Mouse (Mus musculus) hematopoietic stem cell, adult 5-6 weeks (primary cell): ENCODE results near the gene Sema3a. TPM values are rescaled to one million over a fixed set of nuclear protein-coding genes. Genes with fewer than 3 reads are reported as not detected.

Experiments
- ATAC-seq, 2 experiments: fragments of 125-278 bp in 1 of 2; replicated peaks in 1 of 2; 2 replicates each; pipeline ENCODE4 v1.8.0; 2016 to 2017; ENCODE audit warnings: inconsistent platforms in 2 of 2, mild to moderate bottlenecking in 2 of 2, moderate number of reproducible peaks in 2 of 2, low read depth in 1 of 2, moderate TSS enrichment in 1 of 2; ENCODE audit not compliant: low FRiP score in 2 of 2, poor library complexity in 2 of 2, severe bottlenecking in 2 of 2, insufficient read depth in 1 of 2, low TSS enrichment in 1 of 2
- total RNA-seq: library from RNA; stranded (forward); fragments of 172-1452, 232-1000 nt; gene quantifications from 2 replicates; pipeline ENCODE4 v1.2.3, GENCODE M21; 2017

The Sema3a gene
- total RNA-seq, 1 experiment from 2014 or later: not detected

GRCm38 (mm10) chr5:13263539-13263938, 138.3 kb downstream of the Sema3a start:
- ATAC-seq: no peak

- no peak for ATAC-seq
These were observed 187.5 kb downstream of the Sema3a start for GRCm38 (mm10) chr5:13312667-13313066.

- ATAC-seq: no peak
These were observed 188.8 kb downstream of the Sema3a start for GRCm38 (mm10) chr5:13313977-13314376.

- ATAC-seq: no peak
These were observed 193.7 kb downstream of the Sema3a start for GRCm38 (mm10) chr5:13318728-13319429.

GRCm38 (mm10) chr5:13320138-13320537, 194.9 kb downstream of the Sema3a start:
- no peak for ATAC-seq

GRCm38 (mm10) chr5:13327281-13327680, 202.1 kb downstream of the Sema3a start:
- ATAC-seq: no peak

GRCm38 (mm10) chr5:13331412-13331811, 206.2 kb downstream of the Sema3a start:
- ATAC-seq: no peak

- no peak for ATAC-seq
These were observed 212.5 kb downstream of the Sema3a start for GRCm38 (mm10) chr5:13337665-13338064.

- no peak for ATAC-seq
These were observed 221.9 kb downstream of the Sema3a start for GRCm38 (mm10) chr5:13347068-13347467.

- ATAC-seq: no peak
These were observed 226.4 kb downstream of the Sema3a start for GRCm38 (mm10) chr5:13351611-13352010.

GRCm38 (mm10) chr5:13352995-13353394, 227.8 kb downstream of the Sema3a start:
- no peak for ATAC-seq

- ATAC-seq: no peak
These were observed 228.3 kb downstream of the Sema3a start for GRCm38 (mm10) chr5:13353539-13353938.

- ATAC-seq: no peak
These were observed 229.7 kb downstream of the Sema3a start for GRCm38 (mm10) chr5:13354913-13355312.

GRCm38 (mm10) chr5:13358770-13359169, 233.6 kb downstream of the Sema3a start:
- ATAC-seq: no peak

GRCm38 (mm10) chr5:13360711-13361110, 235.5 kb downstream of the Sema3a start:
- no peak for ATAC-seq

- no peak for ATAC-seq
These were observed 239.9 kb downstream of the Sema3a start for GRCm38 (mm10) chr5:13365108-13365507.

- ATAC-seq: no peak
These were observed 254.0 kb downstream of the Sema3a start for GRCm38 (mm10) chr5:13379223-13379622.

GRCm38 (mm10) chr5:13384047-13384446, 258.8 kb downstream of the Sema3a start:
- ATAC-seq: no peak

- ATAC-seq: no peak
These were observed 259.5 kb downstream of the Sema3a start for GRCm38 (mm10) chr5:13384714-13385113.
